Mouse (Mus musculus) embryo, embryonic 9.5 days (tissue): Measurements from ENCODE around the gene Adgrf5.
"Not testable (repeated sequence)": the region's sequence is repeated elsewhere in the genome, so short reads cannot be mapped to it uniquely, and the experiment has no call there.

Experiments used
- DNase-seq: peaks from one replicate; pipeline ENCODE4 v3.0.0-alpha.2; 2017; ENCODE audit errors: extremely low spot score

The Adgrf5 gene

DNA sequence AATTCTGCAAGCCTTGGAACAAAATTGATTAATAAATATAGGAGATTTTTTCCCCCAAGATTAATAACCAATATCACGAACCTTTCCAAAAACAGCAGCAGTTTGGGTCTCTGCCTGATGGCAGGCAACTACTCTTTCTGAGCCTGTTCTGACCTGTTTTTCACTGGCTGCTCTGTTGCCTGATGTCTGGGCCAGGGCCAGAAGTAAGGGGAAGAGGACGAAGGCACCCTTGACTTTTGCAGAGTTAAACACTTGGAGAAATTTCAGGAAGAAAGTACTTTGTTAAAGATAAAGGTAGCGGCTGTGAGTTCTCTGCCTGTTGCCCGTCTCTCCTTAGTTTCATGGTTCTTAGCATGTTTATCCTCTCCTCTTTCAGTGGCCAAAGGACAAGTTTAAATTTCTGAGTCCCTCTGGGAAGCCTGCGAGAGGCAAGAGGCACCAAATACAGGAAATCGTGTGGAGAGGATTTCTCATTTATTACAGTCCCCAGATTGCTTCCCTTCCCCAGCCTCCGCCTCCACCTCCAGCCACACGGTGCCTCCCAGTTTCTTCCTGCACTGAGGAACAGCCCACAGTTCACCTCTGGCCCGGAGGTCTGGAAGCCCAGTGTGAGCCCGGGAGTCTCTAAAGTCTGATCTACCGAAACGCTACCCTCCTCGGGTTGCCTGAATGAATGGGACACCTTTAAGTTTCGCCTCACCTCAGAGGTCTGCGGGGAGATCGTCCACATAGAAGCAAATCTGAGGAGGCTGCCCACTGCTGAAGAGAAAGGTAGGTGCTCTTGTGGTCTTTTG, at the start of gene Adgrf5:
Adgrf5 (plus strand) TSS at position 626 of the 794 bp plus-strand sequence.
- DNase-seq: no peak

DNA sequence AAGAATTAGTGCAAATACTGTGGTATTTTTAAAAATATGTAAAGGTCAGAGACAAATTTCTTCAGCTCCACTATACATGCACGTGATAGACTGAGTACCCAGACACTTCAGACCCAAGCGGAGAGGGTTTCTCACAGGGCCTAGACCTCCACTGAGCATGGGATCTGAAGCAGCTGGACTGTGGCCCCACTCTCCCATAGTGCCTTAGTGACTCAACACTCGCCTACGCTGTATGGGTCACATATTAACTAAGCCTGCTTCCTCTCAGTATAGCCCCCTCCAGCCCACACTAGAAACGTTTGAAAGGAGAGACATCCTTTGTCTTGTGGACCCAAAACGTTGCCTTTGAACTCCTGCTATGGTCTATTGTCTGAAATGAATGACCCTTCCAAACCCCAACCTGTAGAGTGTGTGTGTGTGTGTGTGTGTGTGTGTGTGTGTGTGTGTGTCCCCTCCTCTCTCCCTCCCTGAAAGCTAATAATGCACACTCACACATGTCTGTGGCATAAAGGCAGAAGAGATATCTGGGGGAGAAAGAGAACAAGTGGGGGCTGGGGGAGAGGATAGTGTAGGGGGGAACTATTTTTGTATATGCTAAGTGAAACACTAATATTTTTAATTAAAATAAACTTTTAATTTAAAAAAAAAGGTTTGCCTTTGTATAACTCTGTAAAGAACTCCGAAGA, 34.1 kb upstream of the Adgrf5 start:
- DNase-seq: no peak

DNA sequence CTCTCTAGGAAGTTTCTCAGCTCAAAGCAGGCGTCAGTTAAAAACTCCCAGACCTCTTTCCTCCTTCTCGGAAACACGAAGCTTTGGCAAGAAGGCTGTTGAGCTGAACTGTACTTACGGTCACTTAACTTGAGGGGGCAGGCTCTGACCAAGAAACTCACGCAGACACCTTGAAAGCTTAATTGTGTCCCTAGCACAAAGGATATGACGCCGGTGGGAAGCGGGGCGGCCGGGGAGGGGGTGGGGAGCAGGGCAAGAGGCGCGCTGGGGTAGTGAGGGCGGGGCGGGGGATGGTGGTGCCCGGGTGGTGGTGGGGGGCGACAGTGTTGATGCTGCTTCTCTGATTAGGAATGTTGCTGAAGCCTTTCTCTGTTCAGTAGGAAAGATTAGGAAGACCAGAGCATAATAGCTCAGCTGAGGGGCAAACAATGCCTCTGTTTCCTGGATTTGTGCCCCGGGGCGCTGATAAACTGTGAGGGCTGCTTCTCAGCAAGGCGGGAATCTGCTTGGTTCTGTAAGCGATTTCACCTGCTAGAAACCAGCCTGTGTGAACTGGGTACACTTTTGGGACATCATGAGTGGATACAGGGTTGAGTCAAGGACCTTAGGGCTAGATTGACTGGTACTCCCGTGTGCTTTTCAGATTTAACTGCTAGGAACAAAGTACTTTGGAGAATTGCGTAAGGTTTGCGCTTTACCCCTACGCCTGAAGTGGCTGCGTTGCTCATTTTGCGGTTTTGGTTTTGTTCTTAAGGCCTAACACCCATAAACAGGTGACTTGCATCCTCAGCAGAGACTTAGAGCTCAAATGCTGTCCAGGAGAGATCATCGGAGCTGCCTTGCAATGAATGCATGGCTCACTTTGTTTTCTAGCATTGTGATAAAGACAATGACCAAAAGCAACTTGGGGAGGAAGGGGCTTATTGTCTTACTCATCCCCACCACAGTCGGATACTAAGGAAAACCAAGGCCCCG, 33.2 kb upstream of the Adgrf5 start:
- DNase-seq: peak; percentile 83

DNA sequence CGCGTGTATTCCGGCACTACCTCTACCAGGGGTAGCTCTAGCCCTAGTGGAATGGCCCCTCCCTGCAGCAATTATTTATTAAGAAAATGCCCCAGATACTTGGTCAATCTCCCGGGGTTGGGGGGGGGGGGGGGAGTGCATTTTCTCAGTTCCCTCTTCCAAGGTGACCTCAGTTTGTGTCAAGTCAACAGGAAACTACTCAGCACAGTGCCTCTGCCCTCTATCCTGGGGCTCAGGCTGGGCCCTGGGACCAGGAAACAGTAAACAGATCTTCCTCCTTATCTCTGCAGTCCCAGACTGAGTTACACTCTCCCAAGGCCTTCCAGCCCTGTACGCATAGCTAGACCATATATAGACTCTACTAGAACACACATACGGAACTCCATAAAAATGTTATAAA, 32.4 kb upstream of the Adgrf5 start:
- DNase-seq: peak; percentile 12

DNA sequence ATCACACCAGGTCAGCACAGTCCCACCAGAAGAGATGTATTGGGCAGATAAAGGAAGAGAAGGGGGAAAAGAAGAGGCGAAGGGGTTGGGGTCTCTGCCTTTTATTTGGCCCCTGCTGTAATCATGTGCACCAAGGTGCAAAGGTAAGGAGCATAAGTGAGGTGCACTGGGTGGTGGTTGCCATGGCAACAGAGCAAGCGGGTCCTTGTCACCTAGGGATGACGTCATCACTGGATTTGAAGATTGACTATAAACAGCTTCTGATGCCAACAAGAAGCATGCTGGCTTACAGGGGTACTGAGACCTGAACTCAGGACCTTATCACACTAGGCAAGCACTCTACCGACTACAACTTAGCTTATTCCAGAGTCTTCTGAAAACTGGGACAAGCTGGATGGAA, 31.0 kb upstream of the Adgrf5 start:
- no peak for DNase-seq

DNA sequence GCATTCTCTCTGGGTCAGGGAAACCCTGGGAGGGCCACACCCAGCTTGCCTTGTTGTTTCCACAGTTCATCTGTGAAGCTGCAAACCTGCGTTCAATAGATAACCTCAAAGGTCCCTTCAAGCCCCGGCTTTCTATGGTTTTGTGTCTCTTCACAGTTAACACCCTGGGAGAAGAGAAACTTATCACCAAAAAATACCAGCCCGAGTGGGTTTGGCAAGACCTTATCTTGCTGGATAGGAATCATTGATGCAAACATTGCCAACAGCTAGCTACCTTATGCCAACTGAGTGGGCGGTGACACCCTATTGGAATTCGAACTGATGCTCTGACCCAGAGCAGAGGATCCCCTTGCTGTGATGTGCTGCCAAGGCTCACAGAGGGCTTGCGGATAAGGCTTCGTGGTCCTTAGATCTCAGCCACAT, 30.5 kb upstream of the Adgrf5 start:
- DNase-seq: no peak

DNA sequence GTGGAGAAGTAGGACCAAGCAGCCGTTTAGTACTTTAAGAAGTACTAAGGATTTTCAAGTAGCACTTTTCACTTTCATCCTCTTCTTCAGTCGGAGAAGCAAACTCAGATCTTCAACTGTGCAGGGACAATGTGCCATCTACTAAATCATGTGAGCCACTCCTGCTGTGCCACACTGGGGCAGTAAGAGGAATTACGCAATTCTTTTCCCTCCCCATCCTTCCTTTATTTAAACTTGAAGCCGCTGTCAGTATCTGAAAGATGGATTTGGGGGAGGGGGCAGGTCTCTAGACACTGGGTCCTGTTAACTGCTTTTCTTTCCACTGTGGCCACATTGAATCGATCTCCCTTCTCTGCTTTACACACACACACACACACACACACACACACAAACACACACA, 27.6 kb upstream of the Adgrf5 start:
- DNase-seq: no peak

DNA sequence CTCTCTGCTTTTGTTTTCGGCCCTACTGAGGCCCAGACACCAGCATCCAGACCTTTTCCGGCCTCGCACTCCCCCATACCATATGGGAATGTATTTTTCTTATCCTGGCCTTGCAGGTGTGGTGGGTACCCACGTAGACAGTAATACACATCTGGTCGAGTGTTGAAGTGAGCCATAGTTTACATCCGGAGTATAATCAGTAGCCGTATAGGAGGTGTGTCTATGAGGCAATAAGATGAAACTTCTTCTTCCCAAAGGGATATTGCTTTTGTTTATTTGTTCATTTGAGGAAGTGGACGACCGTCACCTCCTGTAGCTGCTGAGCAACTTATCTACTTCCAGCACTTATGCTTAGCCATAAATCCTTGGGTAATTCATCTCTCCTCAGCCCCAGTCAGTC, 26.2 kb upstream of the Adgrf5 start:
- no peak for DNase-seq

DNA sequence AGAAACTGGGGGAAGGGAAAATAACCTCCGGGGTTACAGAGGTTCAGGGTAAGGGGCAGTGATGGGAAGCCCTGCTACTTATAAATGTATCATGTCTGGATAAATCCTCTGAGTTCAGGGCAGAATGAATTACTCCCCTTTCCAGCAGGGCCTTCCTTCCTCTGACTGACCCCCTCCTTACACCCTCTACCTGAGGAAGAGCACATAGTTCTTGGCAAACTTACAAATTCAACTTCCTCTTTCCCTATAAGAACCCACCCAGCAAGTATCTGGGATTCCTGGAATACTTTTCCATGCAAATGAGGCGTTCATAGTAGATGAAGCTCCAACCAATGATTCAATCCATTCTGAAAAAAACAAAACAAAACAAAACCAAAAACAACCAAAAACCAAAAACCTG, 22.6 kb upstream of the Adgrf5 start:
- no peak for DNase-seq

DNA sequence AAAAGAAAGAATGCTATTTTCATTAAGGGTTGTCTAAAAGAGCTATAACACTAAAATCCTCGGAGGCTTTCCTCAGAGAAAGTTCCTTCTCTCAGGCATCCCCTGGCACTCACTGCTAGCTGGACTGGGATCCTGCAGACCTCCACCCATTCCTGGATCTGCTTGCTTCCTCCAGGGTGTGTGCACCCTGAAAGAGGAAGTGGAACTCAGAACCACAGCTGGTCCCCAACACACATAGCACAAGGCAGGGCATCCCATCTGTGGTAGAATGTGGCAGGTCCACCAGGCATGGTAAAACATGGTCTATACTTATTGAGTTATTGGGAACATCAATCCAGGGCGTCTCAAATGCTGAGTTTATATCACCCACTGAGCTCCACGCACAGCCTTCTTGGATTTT, 22.0 kb upstream of the Adgrf5 start:
- no peak for DNase-seq

DNA sequence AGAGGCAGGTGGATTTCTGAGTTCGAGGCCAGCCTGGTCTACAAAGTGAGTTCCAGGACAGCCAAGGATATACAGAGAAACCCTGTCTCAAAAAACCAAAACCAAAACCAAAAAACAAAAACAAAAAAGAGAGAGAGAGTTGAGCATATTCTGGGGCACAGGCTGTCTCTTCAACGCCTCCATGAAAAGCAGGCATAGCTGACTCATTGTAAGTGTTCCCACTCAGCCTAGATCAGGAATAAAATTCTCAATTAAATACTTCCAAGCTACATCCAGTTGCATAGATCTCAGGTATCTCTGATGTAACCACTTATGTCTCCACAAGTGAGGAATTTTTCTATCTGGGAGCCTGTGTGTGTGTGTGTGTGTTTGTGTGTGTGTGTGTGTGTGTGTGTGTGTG, 13.8 kb upstream of the Adgrf5 start:
- DNase-seq: not testable (repeated sequence)

DNA sequence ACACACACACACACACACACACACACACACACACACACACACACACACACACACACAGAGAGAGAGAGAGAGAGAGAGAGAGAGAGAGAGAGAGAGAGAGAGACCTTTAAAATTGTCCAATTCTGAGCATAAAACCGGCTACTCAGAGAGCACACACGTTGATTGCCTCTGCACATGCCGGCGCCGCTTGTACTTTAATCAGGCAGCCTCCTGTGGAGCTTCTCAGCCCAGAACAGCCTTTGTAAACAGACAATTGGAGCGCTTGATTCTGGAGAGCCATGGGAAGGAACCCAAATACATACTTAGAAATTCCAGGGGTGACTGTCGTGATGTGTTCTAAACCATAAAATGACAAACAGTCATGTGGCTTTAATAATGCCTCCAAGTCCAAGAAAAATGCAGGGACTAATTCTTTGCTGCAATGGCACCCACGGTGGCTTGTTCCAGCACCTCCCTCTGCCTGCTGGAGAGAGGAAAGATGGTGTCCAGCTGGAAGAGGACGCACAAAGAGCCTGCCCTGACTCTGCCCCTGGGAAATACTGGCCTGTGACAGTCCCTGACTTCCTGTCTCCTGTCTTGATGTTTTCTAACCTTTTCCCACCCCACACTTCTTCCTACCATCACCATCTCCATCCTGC, 2.2 kb upstream of the Adgrf5 start:
- DNase-seq: no peak

DNA sequence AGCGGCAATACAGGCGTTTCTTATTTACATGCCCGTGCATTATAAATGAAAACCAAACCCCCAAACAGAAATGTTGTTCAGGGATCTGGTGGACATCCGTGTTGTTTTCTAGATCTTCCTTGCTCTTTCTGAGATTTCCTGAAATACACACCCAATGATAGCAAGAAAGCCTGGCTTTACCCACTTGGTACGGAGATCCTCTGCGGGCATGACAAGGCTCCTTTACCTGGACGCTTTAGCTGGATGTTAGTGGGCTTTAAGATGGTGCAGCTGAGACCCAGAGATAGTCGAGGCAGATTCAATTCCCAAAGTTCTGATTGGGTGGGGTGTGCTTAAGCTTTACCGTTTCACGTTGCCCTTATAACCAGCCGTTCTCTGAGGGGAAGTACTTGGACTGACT, 770 bp downstream of the Adgrf5 start:
- no peak for DNase-seq

DNA sequence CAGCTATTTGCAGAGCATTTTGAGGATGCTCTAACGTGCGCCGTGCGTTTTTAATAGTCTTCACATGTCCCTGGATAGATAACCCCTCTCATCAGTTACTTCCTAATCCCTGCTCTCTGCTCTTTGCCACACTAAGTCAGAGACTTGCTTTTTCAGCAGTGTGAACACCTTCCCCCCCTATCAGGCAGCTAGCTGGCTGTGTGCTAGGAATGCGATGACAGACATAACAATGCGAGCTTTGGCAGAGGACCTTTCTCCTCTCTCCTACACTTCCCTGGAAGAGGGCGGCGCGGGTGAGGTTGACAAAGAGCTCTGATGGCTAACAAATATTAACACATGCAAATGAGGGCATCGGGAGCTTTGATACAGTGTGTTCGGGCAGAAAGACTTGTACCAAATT, 2.1 kb downstream of the Adgrf5 start:
- no peak for DNase-seq

DNA sequence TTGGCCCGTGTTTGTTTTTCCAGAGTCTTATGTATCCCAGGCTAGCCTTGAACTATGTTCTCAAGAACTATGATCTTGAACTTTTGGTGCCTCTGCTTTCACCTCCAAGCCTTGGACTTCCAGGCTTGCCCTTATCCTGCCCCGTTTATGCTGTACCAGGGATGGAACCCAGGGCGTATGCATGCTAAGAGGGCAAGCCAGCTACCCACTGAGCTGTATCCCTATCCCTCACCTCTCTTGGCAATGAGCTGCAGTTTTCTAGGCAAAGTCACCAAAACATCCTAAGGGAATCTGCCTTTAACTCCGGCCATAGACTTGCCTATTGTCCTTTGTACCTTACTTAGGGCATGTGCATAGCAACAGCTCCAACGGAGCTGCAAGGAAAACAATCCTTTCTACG, 2.6 kb downstream of the Adgrf5 start:
- no peak for DNase-seq

DNA sequence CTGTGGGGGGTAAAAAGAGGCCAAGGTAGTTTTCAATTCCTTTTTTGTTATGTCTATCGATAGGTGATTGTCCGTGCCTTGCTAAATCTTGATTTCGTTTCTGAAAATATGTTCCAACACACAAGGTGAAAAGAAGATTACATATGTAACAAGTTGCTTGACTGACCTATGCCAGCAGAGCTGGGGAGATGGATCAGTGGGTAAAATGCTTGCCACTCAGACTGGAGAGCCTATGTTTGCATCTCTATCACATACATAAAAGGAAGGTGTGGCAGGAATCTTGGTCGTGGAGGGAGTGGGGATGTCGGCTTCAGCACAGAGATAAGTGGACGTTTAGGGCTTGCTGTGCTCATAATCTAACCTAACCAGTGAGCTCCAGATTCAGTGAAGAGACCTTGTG, 3.7 kb downstream of the Adgrf5 start:
- no peak for DNase-seq

DNA sequence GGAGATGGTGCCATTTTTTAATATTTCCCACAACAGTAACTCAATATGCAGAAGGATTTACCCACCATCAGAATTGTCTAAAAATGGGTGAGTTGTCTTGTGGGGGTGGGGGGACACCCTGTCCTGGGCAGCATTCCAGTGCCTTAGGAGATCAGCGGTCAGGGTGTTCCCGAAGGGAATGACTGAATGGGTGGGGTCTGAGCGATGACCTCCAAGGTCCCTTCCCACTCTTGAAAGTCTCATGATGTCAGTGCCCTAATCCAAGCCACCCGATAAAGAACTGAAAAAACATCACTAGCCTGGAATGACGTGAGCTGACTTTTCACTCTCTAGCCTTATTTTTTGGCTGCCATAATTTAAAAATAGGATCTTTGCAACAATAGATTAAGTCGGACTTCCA, 5.0 kb downstream of the Adgrf5 start:
- DNase-seq: no peak

DNA sequence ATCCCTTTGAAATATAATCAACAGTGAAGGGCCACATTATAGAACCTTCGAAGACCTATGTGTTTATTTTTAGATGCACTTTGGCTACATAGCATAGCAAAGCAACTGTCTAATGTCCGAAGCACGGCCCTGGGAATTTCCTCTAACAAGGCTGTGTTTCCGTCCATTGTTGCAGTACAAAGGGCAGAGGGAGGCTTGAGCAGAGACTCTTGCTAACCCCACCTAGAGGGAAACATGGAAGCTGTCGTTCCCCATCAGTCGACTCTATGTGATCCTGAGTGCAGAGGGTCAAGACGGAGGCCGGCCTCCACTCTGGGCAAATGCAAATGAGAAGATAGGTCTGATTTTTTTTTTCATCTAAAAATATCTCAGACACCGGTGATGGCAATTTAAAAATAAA, 6.2 kb downstream of the Adgrf5 start:
- DNase-seq: no peak

DNA sequence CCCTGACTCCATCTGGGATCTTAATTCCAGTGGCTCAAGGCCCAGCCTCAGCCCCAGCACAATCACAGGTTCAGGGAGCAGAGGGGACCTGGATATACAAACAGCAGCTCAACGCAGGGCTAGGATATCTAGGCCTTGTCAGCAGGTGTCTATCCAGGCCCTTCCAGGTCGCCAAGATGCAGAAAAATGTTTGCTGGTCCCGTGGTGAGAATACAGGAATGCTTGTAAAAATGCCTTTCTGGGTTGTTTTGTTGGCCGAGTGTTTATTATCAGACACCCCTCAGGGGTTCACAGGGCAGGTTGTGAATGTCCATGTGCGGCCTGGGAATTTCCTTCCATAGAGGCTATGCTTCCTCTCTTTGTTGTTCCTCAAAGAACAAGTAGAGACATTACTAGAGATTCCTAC, 7.9 kb downstream of the Adgrf5 start:
- DNase-seq: no peak

DNA sequence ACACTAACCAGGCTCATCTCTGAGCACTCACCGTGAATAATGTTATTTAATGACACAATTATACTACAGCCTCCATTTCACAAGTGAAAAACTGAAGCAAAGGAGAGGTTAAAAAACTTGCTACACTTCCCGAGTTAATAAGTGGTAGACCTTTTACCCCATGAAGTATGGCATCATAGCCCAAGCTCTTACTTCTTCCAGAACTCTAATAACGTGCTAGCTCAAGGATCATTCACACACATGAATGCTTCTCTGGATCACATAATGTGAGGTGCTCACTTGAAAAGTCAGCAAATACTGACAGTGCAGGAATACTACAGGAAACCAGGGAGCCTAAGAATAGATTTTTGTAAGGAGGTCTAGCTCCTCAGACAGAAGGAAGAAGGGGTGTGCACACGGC, 12.4 kb downstream of the Adgrf5 start:
- DNase-seq: no peak

DNA sequence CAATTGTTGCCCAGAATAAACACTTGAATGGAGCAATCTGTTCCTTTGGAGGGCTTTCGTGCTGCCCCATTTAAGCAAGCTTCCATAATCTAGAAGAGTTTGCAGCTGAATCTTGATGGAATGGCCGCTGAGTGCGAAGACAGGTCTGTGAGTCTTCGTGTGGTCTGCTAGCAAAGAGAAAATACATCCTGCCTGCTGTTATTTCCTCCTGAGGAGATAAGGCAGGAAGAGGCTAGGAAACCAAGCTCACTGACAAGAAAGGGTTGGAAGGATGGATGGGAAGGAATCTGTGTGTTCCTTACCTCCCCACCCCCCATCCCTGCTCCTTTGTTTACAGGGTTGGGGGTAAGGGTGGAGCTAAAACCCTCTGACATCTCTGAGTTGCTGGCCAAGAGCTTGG, 13.8 kb downstream of the Adgrf5 start:
- DNase-seq: no peak

DNA sequence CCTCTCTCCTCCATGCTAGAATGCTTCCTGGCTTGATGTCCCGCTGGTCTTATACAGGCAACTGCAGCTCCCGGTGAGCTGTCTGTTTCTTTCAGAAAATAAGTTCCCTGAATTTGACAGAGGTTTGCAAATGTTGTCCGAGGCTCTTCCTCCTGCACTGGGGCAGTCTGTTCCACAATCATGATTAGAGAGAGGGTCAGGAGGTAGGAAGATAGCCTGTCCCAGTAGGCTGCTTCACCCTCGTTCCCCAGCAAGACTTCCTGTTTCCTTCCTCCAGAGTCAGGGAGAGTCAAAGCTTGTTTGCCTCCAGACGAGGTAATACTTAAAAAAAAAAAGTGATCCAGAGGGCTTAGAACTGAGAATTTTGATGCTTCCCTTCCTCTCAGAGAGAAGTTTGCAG, 16.3 kb downstream of the Adgrf5 start:
- no peak for DNase-seq
